Mouse (Mus musculus): ENCODE results near the gene Hipk2. TPM values are rescaled to one million over a fixed set of nuclear protein-coding genes. Genes with fewer than 3 reads are reported as not detected.

The Hipk2 gene
- polyA plus RNA-seq, 1 experiment: 14.9 TPM

DNA sequence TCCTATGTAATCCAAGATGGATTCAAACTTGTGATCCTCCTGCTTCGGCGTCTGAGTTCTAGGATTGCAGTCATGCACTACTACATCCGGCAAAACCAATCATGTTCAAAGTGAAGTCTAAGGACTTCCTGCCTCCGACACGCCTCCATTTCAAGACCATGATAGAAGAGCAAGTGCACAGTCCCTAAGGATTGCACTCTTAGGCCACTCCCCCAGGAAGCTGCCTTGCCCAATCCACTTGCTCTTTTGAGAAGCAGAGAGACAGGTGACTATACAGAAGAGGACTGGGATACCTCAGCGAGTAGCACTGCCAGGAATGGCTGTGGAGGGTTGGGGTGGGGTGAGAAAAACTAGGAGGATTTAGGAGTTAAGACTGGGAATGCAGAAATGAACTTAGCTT lies 13.2 kb upstream of the Hipk2 start:
- no peak for DNase-seq (ENCODE audit: low read depth in 1 of 2, low spot score in 2 of 2)

GRCm38 (mm10) chr6:38887436-38887835 lies 11.5 kb upstream of the Hipk2 start:
- no peak overlapping the region for H3K27ac ChIP-seq (ENCODE audit: insufficient read depth, low read length)
- H3K4me1 ChIP-seq (ENCODE audit: control insufficient read depth, insufficient read depth, insufficient read length): no peaks in the 10 kb centered on the region
- no peaks in the 10 kb centered on the region for H3K27me3 ChIP-seq (ENCODE audit: control insufficient read depth, insufficient read depth, low read length)
- H3K4me3 ChIP-seq (ENCODE audit: extremely low read depth, insufficient read depth, insufficient read length): no peak overlapping the region
- no peaks in the 10 kb centered on the region for H3K36me3 ChIP-seq (ENCODE audit: control insufficient read depth, insufficient read depth, low read length)
- DNase-seq (ENCODE audit: low read depth in 1 of 2, low spot score in 2 of 2): no peak
- TF ChIP-seq CTCF (IDR thresholded peaks at IDR 0.05; ENCODE audit: extremely low read depth, insufficient read depth, insufficient read length, insufficient replicate concordance) (no peak), POLR2A (IDR thresholded peaks at IDR 0.05; ENCODE audit: low read depth, low read length) (no peak)
- 94% methylated on average over 4 of the region's 4 CpGs for whole genome bisulfite sequencing

More for the DNA sequence above, 13.2 kb upstream of the Hipk2 start:
- H3K4me1 ChIP-seq (ENCODE audit: control insufficient read depth, insufficient read depth, insufficient read length): no peaks in the 10 kb centered on the region
- H3K36me3 ChIP-seq (ENCODE audit: control insufficient read depth, insufficient read depth, low read length): no peaks in the 10 kb centered on the region
- WGBS: 81% methylated on average over 6 of the region's 6 CpGs
- TF ChIP-seq CTCF (IDR thresholded peaks at IDR 0.05; ENCODE audit: extremely low read depth, insufficient read depth, insufficient read length, insufficient replicate concordance): no peak
- TF ChIP-seq POLR2A (IDR thresholded peaks at IDR 0.05; ENCODE audit: low read depth, low read length): no peak
- H3K27ac ChIP-seq (ENCODE audit: insufficient read depth, low read length): no peak overlapping the region
- no peaks in the 10 kb centered on the region for H3K27me3 ChIP-seq (ENCODE audit: control insufficient read depth, insufficient read depth, low read length)
- H3K4me3 ChIP-seq (ENCODE audit: extremely low read depth, insufficient read depth, insufficient read length): no peak overlapping the region

DNA sequence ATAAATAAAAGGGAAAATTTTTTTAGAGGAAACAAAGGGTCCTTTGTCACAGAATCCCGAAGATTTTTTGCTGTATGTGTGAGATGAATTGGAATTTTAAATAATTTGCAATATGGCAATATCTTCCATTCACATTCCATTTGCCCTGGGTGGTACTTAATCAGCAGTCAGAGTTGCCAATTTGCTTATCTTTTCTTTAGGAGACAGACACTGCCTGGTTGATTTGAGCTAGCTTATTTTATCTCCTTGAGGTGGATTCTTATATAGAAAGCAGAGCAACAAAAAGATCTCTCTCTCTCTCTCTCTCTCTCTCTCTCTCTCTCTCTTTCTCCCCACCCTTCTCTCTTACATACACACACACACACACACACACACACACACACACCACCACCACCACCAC lies 9.2 kb upstream of the Hipk2 start:
- Histone ChIP-seq H3K27ac (ENCODE audit: insufficient read depth, low read length) (no peak overlapping the region), H3K4me1 (ENCODE audit: control insufficient read depth, insufficient read depth, insufficient read length) (no peaks in the 10 kb centered on the region), H3K36me3 (ENCODE audit: control insufficient read depth, insufficient read depth, low read length) (no peaks in the 10 kb centered on the region), H3K27me3 (ENCODE audit: control insufficient read depth, insufficient read depth, low read length) (no peaks in the 10 kb centered on the region), H3K4me3 (ENCODE audit: extremely low read depth, insufficient read depth, insufficient read length) (no peak overlapping the region)
- TF ChIP-seq CTCF (IDR thresholded peaks at IDR 0.05; ENCODE audit: extremely low read depth, insufficient read depth, insufficient read length, insufficient replicate concordance) (no peak), POLR2A (IDR thresholded peaks at IDR 0.05; ENCODE audit: low read depth, low read length) (no peak)
- DNase-seq (ENCODE audit: low read depth in 1 of 2, low spot score in 2 of 2): no peak
- WGBS: 86% methylated on average over 1 of the region's 1 CpGs

GRCm38 (mm10) chr6:38884482-38884881 lies 8.5 kb upstream of the Hipk2 start:
- no peak overlapping the region for H3K4me3 ChIP-seq (ENCODE audit: extremely low read depth, insufficient read depth, insufficient read length)
- H3K27me3 ChIP-seq (ENCODE audit: control insufficient read depth, insufficient read depth, low read length): no peaks in the 10 kb centered on the region
- no peak for DNase-seq (ENCODE audit: low read depth in 1 of 2, low spot score in 2 of 2)
- no peak for TF ChIP-seq POLR2A (IDR thresholded peaks at IDR 0.05; ENCODE audit: low read depth, low read length)
- no peak for TF ChIP-seq CTCF (IDR thresholded peaks at IDR 0.05; ENCODE audit: extremely low read depth, insufficient read depth, insufficient read length, insufficient replicate concordance)
- H3K4me1 ChIP-seq (ENCODE audit: control insufficient read depth, insufficient read depth, insufficient read length): no peaks in the 10 kb centered on the region
- H3K27ac ChIP-seq (ENCODE audit: insufficient read depth, low read length): no peak overlapping the region
- WGBS: 89% methylated on average over 3 of the region's 3 CpGs
- no peaks in the 10 kb centered on the region for H3K36me3 ChIP-seq (ENCODE audit: control insufficient read depth, insufficient read depth, low read length)

GRCm38 (mm10) chr6:38882728-38883171 lies 6.8 kb upstream of the Hipk2 start:
- no peak for DNase-seq (ENCODE audit: low read depth in 1 of 2, low spot score in 2 of 2)
- no peaks in the 10 kb centered on the region for H3K4me1 ChIP-seq (ENCODE audit: control insufficient read depth, insufficient read depth, insufficient read length)
- H3K36me3 ChIP-seq (ENCODE audit: control insufficient read depth, insufficient read depth, low read length): no peaks in the 10 kb centered on the region
- H3K27ac ChIP-seq (ENCODE audit: insufficient read depth, low read length): no peak overlapping the region
- H3K27me3 ChIP-seq (ENCODE audit: control insufficient read depth, insufficient read depth, low read length): no peaks in the 10 kb centered on the region
- H3K4me3 ChIP-seq (ENCODE audit: extremely low read depth, insufficient read depth, insufficient read length): no peak overlapping the region
- 34% methylated on average over 6 of the region's 6 CpGs for WGBS
- TF ChIP-seq POLR2A (IDR thresholded peaks at IDR 0.05; ENCODE audit: low read depth, low read length): no peak
- no peak for TF ChIP-seq CTCF (IDR thresholded peaks at IDR 0.05; ENCODE audit: extremely low read depth, insufficient read depth, insufficient read length, insufficient replicate concordance)

GRCm38 (mm10) chr6:38881975-38882374 lies 6.0 kb upstream of the Hipk2 start:
- H3K36me3 ChIP-seq (ENCODE audit: control insufficient read depth, insufficient read depth, low read length): no peaks in the 10 kb centered on the region
- no peak overlapping the region for H3K27ac ChIP-seq (ENCODE audit: insufficient read depth, low read length)
- TF ChIP-seq POLR2A (IDR thresholded peaks at IDR 0.05; ENCODE audit: low read depth, low read length): no peak
- no peak for TF ChIP-seq CTCF (IDR thresholded peaks at IDR 0.05; ENCODE audit: extremely low read depth, insufficient read depth, insufficient read length, insufficient replicate concordance)
- no peak for DNase-seq (ENCODE audit: low read depth in 1 of 2, low spot score in 2 of 2)
- WGBS: 32% methylated on average over 6 of the region's 6 CpGs
- H3K4me1 ChIP-seq (ENCODE audit: control insufficient read depth, insufficient read depth, insufficient read length): no peaks in the 10 kb centered on the region
- no peaks in the 10 kb centered on the region; the same call in 1 of the 2 replicates for H3K27me3 ChIP-seq (ENCODE audit: control insufficient read depth, insufficient read depth, low read length)
- no peak overlapping the region for H3K4me3 ChIP-seq (ENCODE audit: extremely low read depth, insufficient read depth, insufficient read length)

GRCm38 (mm10) chr6:38881468-38881867 lies 5.5 kb upstream of the Hipk2 start:
- 80% methylated on average over 2 of the region's 2 CpGs for WGBS
- no peaks in the 10 kb centered on the region for H3K4me1 ChIP-seq (ENCODE audit: control insufficient read depth, insufficient read depth, insufficient read length)

More at GRCm38 (mm10) chr6:38881468-38881867, 5.5 kb upstream of the Hipk2 start:
- no peak overlapping the region for H3K27ac ChIP-seq (ENCODE audit: insufficient read depth, low read length)
- TF ChIP-seq POLR2A (IDR thresholded peaks at IDR 0.05; ENCODE audit: low read depth, low read length): no peak
- no peak for TF ChIP-seq CTCF (IDR thresholded peaks at IDR 0.05; ENCODE audit: extremely low read depth, insufficient read depth, insufficient read length, insufficient replicate concordance)
- no peaks in the 10 kb centered on the region for H3K36me3 ChIP-seq (ENCODE audit: control insufficient read depth, insufficient read depth, low read length)
- no peaks in the 10 kb centered on the region; the same call in 1 of the 2 replicates for H3K27me3 ChIP-seq (ENCODE audit: control insufficient read depth, insufficient read depth, low read length)
- DNase-seq (ENCODE audit: low read depth in 1 of 2, low spot score in 2 of 2): no peak
- H3K4me3 ChIP-seq (ENCODE audit: extremely low read depth, insufficient read depth, insufficient read length): no peak overlapping the region
